Mouse (Mus musculus) heart, postnatal 0 days (tissue): ENCODE measurements at regions not wholly inside any gene's neighbourhood (a gene's known extent, or its start where the extent isn't known, plus 50 kb on each side); places are given as distances from the start of the nearest gene placed in this dataset.

ENCODE experiments used
- ATAC-seq: fragments of 200-750 bp; cut with Nextera tagmentation; 2 replicates; pipeline ENCODE4 v1.8.0; 2017; ENCODE audit warnings: low read depth, moderate number of reproducible peaks, moderate library complexity; ENCODE audit not compliant: insufficient read depth
- DNase-seq: peaks from one replicate; pipeline ENCODE4 v3.0.0-alpha.2; 2016; ENCODE audit warnings: low spot score
- H3K27ac ChIP-seq: fragments of 300-500 bp; sonication (generic); 2 replicates; pipeline ENCODE4 v1.5.1; 2014; ENCODE audit warnings: low read depth, mild to moderate bottlenecking
- H3K27me3 ChIP-seq: fragments of 300-500 bp; sonication (generic); 2 replicates; pipeline ENCODE4 v1.6.1; 2014; ENCODE audit warnings: low read length, mixed read lengths; ENCODE audit not compliant: control insufficient read depth, insufficient read depth
- H3K36me3 ChIP-seq: fragments of 300-500 bp; sonication (generic); replicated peaks from 2 replicates; pipeline ENCODE4 v1.6.1; 2014; ENCODE audit warnings: low read length, mixed read lengths; ENCODE audit not compliant: control insufficient read depth, insufficient read depth
- H3K4me1 ChIP-seq: fragments of 300-500 bp; sonication (generic); 2 replicates; pipeline ENCODE4 v1.6.1; 2014; ENCODE audit warnings: antibody characterized with exemption; ENCODE audit not compliant: control insufficient read depth, insufficient read depth
- H3K4me2 ChIP-seq: fragments of 300-500 bp; sonication (generic); 2 replicates; pipeline ENCODE4 v1.6.1; 2014; ENCODE audit warnings: low read depth, mild to moderate bottlenecking, low read length, moderate library complexity
- H3K4me3 ChIP-seq: fragments of 300-500 bp; sonication (generic); 2 replicates; pipeline ENCODE4 v1.5.1; 2014; ENCODE audit warnings: low read depth, low read length
- H3K9ac ChIP-seq: fragments of 300-500 bp; sonication (generic); replicated peaks from 2 replicates; pipeline ENCODE4 v1.6.1; 2014; ENCODE audit warnings: low read depth, low read length, mixed read lengths
- H3K9me3 ChIP-seq: fragments of 300-500 bp; sonication (generic); replicated peaks from 2 replicates; pipeline ENCODE4 v1.6.1; 2016; ENCODE audit warnings: low read length; ENCODE audit not compliant: control insufficient read depth
- CTCF ChIP-seq: IDR thresholded peaks from 2 replicates; pipeline ENCODE4 v1.5.1; 2016; ENCODE audit warnings: antibody characterized with exemption, control low read depth, low read depth
- EP300 ChIP-seq: IDR thresholded peaks from 2 replicates; pipeline ENCODE4 v1.6.1; 2016; ENCODE audit warnings: antibody characterized with exemption, low read depth
- WGBS: fragments of 180-500 bp; shearing (Covaris S2); extraction: QIAGEN DNeasy Blood & Tissue Kit; methylation state at CpG from one replicate; pipeline ENCODE4 v1.1.7; 2014; 5-methylcytosine and 5-hydroxymethylcytosine counted together

- H3K27ac ChIP-seq: no peak overlapping the region
- no peaks in the 10 kb centered on the region for H3K9me3 ChIP-seq
- H3K36me3 ChIP-seq: no peaks in the 10 kb centered on the region
- no peak overlapping the region for H3K4me3 ChIP-seq
- no peaks in the 10 kb centered on the region for H3K4me1 ChIP-seq
- ATAC-seq (no peak), DNase-seq (no peak)
- H3K27me3 ChIP-seq: no peaks in the 10 kb centered on the region
- H3K4me2 ChIP-seq: no peak overlapping the region
- no peak for TF ChIP-seq EP300
- TF ChIP-seq CTCF: no peak
- 92% methylated on average over 4 of the region's 4 CpGs for WGBS
- H3K9ac ChIP-seq: no peak overlapping the region
Observed at GRCm38 (mm10) chr7:70424231-70424620, 57.7 kb upstream of the Nr2f2 start.

- TF ChIP-seq CTCF: no peak
- TF ChIP-seq EP300: no peak
- H3K4me1 ChIP-seq: no peaks in the 10 kb centered on the region
- H3K4me2 ChIP-seq: no peak overlapping the region
- DNase-seq: no peak
- no peaks in the 10 kb centered on the region for H3K27me3 ChIP-seq
- ATAC-seq: no peak
- no peak overlapping the region for H3K4me3 ChIP-seq
- no peak overlapping the region for H3K27ac ChIP-seq
- no peak overlapping the region for H3K9ac ChIP-seq
- no peaks in the 10 kb centered on the region for H3K9me3 ChIP-seq
- WGBS: 82% methylated on average over 10 of the region's 10 CpGs
- no peaks in the 10 kb centered on the region for H3K36me3 ChIP-seq
Observed at GRCm38 (mm10) chr7:70423524-70424230, 57.1 kb upstream of the Nr2f2 start.

DNA sequence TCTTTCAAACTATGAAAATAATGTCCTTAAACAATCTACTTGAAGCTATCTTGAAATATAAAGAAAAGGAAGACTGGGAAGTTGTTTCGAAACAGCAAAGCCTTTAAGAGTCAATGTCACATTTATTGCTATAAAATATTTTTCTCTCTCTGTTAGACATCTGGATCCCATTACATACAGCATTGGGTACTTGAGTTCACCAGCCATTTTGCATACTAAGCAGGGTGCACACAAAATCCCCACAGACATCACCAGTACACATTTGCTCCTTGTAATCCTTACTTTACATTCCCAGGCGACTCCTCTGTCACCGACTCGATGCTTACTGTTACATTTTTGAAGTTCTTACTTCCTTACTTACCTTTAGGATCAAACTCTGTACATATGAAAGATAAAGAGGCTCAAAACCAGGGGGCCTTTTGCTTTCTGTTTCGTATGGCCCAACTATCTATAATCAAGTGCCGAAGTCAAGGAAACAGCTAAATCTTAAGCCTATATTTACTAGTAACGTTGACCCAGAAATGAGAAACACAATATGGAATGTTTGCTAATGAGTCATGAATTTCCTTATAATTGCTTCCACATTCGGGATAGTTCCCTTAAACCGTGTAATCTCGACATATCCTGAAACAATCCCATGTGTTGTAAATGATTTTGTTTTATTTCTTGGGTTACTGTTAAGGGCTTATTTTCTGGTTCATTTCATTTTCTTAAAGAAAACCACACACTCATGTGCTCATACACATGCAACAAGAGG, 49.8 kb upstream of the Nr2f2 start:
- no peak overlapping the region for H3K4me2 ChIP-seq
- H3K27ac ChIP-seq: no peak overlapping the region
- DNase-seq (no peak), ATAC-seq (no peak)
- no peaks in the 10 kb centered on the region for H3K9me3 ChIP-seq
- TF ChIP-seq EP300 (no peak), CTCF (no peak)
- no peaks in the 10 kb centered on the region; the same call in 1 of the 2 replicates for H3K36me3 ChIP-seq
- no peak overlapping the region for H3K9ac ChIP-seq
- no peak overlapping the region for H3K4me3 ChIP-seq
- no peaks in the 10 kb centered on the region for H3K27me3 ChIP-seq
- 75% methylated on average over 10 of the region's 10 CpGs for WGBS
- no peaks in the 10 kb centered on the region for H3K4me1 ChIP-seq
